Mouse (Mus musculus): Measurements from ENCODE around the gene Pnma5.
"Not testable (repeated sequence)": the region's sequence is repeated elsewhere in the genome, so short reads cannot be mapped to it uniquely, and the experiment has no call there.

Pnma5 gene

DNA sequence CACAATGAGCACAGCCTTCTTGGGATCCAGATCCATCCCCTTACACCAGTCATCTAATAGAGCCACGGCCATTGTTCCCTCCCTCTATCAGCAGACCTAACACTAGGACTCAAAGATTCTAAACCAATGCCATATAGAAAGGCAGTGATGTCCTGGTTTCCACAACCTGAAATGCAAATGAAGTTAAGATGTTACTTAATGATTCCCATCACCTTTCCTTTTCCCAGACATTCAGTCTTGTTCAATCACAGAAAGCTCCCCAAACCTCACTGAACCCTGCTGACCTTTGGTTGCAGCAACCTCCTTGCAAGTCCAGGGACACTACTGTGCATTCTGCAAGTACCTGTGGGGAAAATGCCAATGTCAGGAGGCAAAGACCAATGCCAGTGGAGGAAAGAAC, at the start of gene Pnma5:
Pnma5 (minus strand) TSS at position 101 of the 400 bp plus-strand sequence.
- DNase-seq (ENCODE audit: low read depth in 1 of 2, low spot score in 2 of 2) = no peak

GRCm38 (mm10) chrX:73082267-73083055, 45.6 kb upstream of the Pnma5 start, which contains the start of gene Xlr4a:
Xlr4a (minus strand) TSS chrX:73082478.
- not testable (repeated sequence) for DNase-seq (ENCODE audit: low read depth in 1 of 2, low spot score in 2 of 2)

GRCm38 (mm10) chrX:73066765-73067312, 29.9 kb upstream of the Pnma5 start:
- DNase-seq (ENCODE audit: low read depth in 1 of 2, low spot score in 2 of 2) = not testable (repeated sequence)

- no peak for DNase-seq (ENCODE audit: low read depth in 1 of 2, low spot score in 2 of 2)
Measured at GRCm38 (mm10) chrX:73064415-73064793, 27.5 kb upstream of the Pnma5 start, which contains the start of gene Pnma3. Pnma3 (plus strand) TSS chrX:73064787.

GRCm38 (mm10) chrX:73063512-73064414, 26.9 kb upstream of the Pnma5 start:
- DNase-seq (ENCODE audit: low read depth in 1 of 2, low spot score in 2 of 2) = no peak

DNA sequence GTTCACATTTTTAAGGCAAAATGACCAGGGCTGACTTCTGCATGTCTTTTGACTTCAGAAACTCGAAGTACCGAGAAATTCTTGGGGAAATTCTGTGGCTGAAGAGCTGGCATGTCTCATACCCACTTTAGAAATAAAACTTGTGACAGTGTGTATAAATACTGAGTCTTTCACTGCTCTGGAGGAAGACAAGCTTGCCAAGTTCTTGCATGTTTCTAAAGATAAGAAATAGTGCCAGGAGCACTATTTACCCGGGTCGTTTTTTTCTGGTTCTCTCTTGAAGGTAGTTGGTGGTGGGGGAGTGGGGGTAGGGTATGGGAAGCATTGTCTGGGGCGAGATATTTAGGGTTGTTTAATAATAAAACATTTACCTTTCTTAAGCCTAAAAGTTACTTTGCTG, 25.4 kb upstream of the Pnma5 start:
- DNase-seq (ENCODE audit: low read depth in 1 of 2, low spot score in 2 of 2) = no peak

DNA sequence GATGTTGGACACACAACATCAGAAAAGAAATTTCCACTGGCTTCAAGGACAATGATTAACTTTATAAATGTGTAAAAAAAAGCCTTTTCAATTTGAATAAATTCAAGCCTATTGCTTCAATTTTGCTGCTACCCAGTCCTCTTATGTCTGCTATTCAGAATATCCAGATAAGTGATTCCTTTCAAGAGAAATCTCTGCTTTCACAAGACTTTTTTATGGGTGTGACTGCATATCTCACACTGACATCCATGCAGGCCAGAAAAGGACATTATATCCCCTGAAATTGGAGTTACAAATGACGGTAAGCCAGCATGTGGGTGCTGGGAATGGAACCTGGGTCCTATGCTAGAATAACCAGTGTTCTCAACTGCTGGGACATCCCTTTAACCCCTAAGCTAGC, 24.6 kb upstream of the Pnma5 start:
- DNase-seq (ENCODE audit: low read depth in 1 of 2, low spot score in 2 of 2) = no peak

DNA sequence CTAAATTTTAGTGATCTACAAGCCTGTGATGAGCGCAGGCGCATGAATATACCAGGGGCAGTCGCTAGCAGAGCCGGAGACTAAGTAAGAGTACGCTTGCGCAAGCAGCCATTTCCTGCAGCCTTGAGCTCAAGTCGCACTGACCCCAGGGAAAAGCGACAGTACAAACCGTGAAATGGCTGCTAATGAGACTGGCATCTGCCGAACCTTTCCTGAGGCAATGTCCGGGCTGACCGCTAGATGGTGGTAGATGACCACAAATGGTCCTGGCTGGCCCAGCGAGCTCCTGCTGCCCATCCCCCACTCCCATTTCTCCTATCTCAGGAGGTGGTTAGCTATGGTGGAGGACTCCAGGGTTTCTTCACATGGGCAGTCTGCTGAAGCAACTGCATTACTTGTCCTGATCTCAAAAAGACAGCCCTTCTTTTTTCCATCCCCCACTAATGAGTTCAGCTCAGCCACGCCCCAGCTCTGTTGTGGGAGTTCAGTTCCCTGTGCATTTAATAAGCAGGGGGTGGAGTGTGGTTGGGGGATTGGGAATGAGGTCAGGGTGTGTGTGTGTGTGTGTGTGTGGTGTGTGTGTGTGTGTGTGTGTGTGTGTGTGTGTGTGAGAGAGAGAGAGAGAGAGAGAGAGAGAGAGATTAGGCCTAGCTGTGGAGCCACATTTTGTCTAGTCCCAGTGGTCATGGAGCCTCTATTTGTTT, 17.1 kb upstream of the Pnma5 start:
- peak; percentile 65 to 83 for DNase-seq (ENCODE audit: low read depth in 1 of 2, low spot score in 2 of 2)

DNA sequence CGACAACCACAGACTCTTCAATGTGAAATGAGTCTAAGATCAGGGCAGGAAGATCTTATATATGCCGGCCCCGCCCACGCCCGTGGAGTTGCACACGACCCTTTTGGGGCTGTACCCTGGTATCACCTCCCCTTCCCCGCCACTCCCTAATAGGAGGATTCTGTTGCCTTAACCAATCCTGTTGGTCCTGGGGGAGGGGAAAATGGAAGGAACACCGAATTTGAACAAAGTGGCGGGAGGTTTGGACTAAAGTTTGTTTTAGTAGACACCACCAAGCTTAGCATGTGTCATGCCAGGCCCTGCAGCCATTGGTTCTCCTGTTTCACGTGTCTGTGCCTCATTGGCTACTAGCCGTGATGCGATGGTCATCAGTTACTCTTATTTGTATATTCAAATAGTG, 2.8 kb upstream of the Pnma5 start:
- DNase-seq (ENCODE audit: low read depth in 1 of 2, low spot score in 2 of 2) = no peak

- DNase-seq (ENCODE audit: low read depth in 1 of 2, low spot score in 2 of 2) = no peak
Measured at GRCm38 (mm10) chrX:73038831-73039230, 1.9 kb upstream of the Pnma5 start.

GRCm38 (mm10) chrX:73012846-73013245, 24.1 kb downstream of the Pnma5 start:
- no peak for DNase-seq (ENCODE audit: low read depth in 1 of 2, low spot score in 2 of 2)

GRCm38 (mm10) chrX:73007597-73008479, 29.1 kb downstream of the Pnma5 start:
- peak; percentile 73 to 84 for DNase-seq (ENCODE audit: low read depth in 1 of 2, low spot score in 2 of 2)

DNA sequence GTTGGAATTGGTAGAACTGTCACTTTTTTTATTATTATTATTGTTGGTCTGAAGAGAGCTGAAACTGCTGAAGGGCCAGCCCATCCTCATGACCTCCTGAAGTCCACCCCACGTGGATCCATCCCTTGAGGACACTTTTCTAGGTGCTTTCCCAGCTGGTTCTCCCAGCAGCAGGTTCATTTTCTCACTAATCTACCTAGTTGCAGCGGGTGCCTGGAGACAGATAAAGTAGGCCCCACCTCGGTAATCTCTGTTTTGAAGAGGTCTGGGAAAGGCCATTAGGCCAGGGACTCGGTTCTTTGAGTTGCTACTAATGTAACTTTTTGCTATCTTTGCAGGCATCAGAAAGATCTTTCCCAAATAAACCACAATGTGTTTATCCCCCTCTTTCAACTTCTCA, 31.2 kb downstream of the Pnma5 start:
- DNase-seq (ENCODE audit: low read depth in 1 of 2, low spot score in 2 of 2) = no peak

GRCm38 (mm10) chrX:73003110-73003509, 33.8 kb downstream of the Pnma5 start:
- DNase-seq (ENCODE audit: low read depth in 1 of 2, low spot score in 2 of 2) = no peak

DNA sequence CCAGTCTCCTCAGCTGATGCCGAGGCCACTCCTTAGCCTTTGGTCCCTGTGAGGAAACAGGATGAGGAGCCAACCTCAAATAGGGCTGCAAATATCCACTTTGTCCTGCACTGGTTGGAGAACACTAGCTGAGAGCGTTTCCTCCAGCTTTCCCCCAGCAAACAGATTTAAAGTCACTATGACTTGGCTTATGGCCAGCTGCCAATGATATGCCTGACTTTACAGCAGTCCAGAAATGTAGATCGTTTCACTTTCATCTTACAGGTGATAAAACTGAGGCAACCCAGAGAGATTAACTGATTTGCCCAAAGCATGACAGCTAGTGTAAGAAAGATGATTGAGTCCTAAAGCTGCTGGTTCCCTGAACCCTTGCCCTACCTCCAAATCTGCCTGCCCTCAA, 41.4 kb downstream of the Pnma5 start:
- DNase-seq (ENCODE audit: low read depth in 1 of 2, low spot score in 2 of 2) = no peak

DNA sequence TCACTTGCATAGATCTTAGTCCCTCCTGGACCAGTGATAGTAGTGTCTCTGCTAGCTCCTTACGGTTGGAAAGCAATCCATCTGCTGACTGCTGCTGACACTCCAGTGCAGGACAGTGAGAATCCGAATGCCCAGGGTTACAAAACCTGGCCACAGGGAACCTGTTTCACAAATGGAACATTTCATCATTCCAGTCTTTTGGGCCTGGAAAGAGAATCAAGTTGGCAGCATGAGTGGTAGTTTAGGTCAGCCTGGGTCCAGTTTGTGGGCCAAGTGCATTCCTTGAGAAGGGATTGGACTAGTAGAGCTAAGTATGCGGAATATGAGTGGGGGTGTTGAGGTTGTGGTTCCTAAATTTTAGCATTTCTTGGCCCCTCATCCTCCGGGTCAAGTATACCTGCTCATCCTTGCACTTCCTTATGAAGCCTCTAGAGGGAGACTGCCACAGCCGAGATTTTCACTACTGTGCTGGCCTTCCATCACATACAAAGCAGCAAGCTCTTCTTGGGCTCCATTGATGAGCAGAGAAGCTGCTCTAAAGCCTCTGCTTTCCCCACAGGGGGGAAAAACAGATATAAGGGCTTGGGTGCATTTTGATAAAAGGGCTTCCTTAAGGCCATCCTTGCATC, 44.5 kb downstream of the Pnma5 start:
- no peak for DNase-seq (ENCODE audit: low read depth in 1 of 2, low spot score in 2 of 2)

GRCm38 (mm10) chrX:72990581-72990980, 46.3 kb downstream of the Pnma5 start:
- no peak for DNase-seq (ENCODE audit: low read depth in 1 of 2, low spot score in 2 of 2)

- no peak for DNase-seq (ENCODE audit: low read depth in 1 of 2, low spot score in 2 of 2)
Measured at GRCm38 (mm10) chrX:72988431-72988830, 48.5 kb downstream of the Pnma5 start.

GRCm38 (mm10) chrX:72987520-72987905, 49.4 kb downstream of the Pnma5 start:
- DNase-seq (ENCODE audit: low read depth in 1 of 2, low spot score in 2 of 2) = no peak
